Mouse (Mus musculus) testis, postnatal 10 days (tissue): ENCODE results near the gene Heatr5a.
A peak's percentile ranks its signal among the peaks of the same experiment; 100 is the strongest.

Experiments used
- DNase-seq: peaks from one replicate; pipeline ENCODE4 v3.0.0; 2021; ENCODE audit warnings: low spot score

The Heatr5a gene

DNA sequence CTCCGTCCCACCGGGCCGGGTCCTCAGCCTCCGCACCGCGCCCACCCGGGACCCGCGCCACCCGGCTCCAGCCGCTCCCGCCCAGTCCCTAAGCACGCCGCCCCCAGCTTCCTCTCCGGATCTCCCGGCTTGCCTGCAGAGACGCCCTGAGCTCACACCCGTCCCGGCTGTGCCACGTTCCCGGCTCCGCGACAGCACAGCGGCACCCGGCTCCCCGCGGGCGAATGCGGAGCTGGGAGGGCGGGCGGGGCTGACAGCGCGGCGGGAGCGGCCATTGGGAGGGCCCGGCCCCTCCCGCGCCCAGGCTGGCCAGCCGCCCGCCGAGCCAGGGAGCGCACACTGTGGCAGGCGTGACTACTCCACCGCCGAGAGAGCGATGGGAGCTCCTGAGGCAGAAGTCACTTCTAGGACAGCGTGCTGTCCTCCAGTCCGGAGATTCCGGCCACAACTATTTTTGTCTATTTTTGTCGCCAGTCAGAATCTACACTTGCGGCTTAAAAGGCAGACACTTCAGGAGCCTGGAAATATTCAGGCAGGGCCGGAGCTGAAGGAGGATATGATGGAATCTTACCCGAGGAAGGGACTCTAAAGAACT is at the start of gene Heatr5a:
TSS of gene Heatr5a (minus strand) at position 252 of the 595 bp plus-strand sequence.
- DNase-seq, result peak; percentile 93

DNA sequence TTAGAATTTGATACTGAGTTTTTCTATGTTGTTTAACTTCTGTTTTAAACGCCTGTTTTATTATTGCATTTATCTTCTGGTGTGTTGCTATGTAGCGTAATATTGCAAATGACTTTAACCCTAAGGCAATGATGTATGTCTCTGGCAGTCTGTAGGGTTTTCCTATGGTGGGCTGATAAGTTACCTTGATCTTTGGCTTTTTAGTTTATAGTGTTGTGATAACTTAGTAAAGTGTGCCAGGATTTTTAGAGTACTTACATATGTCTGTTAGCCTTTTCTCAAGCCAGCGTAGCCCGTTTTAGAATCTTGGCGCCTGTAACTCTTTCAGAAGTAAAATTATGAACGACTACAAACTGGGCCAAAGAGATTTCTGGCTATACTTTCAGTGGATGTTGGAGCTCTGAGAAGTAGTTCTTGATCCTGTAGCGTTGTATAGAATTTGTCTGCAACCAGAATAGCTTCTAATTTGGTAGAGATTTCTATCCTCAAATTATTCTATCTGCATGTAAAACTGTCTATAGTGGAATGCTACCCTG is 43.4 kb upstream of the Heatr5a start:
- no peak for DNase-seq

DNA sequence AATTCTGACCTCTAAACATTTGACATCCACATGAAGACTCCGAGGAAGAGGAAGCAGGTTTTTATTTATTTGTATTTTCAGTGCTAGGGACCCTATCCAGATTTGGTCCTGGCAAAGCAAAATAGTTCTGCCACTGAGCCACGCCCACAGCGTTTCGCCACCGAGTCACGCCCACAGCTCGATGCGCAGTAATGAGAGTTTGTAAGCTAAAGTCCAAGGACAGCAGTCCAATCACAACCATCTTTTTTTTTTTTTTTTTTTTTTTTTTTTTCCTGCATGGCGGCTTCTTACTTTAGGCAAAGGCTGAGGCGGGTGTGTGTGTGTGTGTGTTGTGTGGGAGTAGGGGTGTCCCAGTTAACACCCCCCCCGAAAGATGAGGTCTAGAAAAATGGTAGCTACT is 42.9 kb upstream of the Heatr5a start:
- DNase-seq, result peak; percentile 69

DNA sequence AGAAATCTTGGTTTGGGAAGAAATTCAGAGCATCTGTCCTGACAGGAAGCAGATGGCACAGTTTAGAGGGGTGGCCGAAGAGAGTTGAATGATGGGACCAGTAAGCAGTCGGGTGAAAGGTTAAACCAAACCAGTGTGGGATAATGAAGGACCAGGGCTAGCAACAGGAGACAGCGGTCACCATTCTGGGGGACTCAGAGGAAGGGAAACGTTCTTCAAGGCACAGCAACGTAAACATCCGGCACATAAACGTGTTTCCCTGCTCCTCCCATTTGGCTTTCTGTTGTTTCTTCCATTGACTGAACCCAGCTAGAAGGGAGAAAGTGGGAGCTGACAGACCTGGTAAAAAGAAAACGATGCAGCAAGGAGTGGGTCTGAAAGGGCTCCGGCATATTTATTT is 42.2 kb upstream of the Heatr5a start:
- DNase-seq, result no peak

- DNase-seq, result no peak
Observed at GRCm38 (mm10) chr12:52012159-52012558, 41.0 kb upstream of the Heatr5a start.

DNA sequence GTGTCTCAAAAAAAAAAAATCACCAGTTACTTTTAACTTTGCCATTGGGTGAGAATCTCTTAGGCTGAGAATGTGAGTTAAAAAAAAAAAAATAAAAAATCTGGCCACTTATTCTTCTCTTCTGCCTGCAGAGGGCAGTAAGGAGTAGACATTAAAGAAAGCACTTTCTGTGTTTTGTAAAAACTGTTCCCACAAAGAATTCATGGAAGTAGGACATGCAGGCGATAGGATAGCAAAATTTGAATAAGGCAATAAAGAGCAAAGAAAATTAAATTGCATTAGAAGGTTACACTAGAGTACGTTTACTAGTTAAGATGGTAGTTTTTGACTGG is 39.5 kb upstream of the Heatr5a start:
- no peak for DNase-seq

DNA sequence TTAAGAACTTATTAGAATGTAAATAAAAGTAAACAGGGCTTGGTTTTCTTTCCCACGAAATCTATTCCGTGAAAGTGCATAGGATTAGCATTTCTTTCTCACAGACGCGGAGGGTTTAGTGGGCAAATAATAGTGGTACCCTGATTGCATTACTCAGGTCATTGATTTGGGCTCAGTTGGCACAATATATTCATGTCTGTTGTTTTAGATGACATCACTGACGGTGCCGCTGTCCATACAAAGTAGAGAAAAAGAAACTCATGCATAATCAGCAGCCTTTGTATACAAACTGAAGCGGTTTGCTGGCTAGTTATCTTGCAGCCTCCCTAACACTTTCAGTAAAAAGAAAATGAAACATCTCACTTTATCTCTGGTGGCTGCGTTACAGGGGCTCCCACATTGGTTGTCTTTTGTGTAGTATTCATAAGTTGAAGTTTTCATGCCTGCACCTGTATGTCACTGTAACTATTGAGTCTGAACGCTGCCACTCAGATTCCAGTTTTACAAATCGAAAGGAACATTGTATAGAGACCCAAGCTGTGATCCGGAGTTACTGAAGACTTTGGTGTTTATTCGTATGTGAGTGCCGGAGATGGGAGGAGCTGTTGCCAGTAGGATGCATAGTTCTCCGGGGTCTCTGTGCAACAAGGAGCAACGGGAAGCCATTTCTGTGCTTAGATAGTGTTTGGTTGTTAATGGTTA is 39.0 kb upstream of the Heatr5a start:
- no peak for DNase-seq

DNA sequence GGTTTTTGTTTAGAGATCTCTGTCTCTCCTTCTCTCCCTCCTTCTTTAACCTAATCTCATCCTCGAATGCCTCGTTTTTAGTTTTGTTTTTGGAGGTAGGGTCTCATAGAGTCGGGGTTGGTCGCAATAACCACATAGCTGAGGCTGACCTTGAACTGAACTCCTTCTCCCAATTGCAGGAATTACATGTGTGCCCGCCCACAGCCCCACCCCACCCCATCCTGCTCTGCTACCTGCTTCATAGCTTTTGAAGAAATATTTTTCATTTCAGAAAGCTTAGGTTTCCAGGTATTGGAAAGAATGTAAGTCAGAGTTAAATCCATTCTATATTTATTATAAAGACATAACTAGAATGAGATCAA is 35.5 kb upstream of the Heatr5a start:
- DNase-seq, result no peak

GRCm38 (mm10) chr12:52005877-52006632 is 34.9 kb upstream of the Heatr5a start, which contains the start of gene Dtd2:
Gene Dtd2, minus strand, starts transcription at chr12:52006501.
- DNase-seq, result peak; percentile 98

DNA sequence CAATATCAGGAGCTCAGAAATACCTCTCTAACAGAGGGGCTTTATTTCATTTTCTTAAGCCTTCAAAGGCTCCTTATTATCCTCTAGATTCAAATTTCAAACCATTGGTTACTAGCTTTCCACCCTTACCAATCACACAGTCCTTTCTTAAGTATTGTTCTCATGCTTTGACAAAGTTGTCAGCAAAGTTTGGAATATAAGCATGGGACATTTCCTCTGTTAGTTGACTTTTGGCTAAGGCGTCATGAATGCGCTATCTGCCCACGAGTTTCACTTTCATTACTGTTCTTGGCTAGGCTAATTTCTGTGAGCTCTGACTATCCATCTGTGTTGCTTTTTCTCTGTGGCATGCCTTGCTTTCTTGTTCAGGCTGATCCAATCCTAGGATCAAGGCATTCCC is 31.6 kb upstream of the Heatr5a start:
- DNase-seq, result no peak

DNA sequence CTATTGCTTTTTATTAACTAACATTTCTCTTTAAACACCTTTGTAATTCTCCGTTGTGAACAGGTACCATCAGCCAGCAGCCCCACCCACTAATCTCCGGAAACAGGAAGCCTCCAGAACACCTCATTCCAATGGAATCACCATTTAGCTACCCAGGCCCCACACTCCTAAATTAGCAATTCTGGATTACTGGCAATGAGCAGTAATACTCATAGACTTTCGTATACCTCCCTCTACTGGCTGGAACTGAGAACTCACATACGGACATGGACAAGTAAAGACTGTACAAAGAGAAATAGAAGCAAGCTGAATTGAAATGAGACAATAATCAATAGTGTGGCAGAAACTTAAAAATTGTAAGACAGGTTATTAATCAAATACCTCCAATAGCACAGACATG is 30.4 kb upstream of the Heatr5a start:
- no peak for DNase-seq

- DNase-seq, result no peak
Observed at GRCm38 (mm10) chr12:51998366-51998932, 27.3 kb upstream of the Heatr5a start.

DNA sequence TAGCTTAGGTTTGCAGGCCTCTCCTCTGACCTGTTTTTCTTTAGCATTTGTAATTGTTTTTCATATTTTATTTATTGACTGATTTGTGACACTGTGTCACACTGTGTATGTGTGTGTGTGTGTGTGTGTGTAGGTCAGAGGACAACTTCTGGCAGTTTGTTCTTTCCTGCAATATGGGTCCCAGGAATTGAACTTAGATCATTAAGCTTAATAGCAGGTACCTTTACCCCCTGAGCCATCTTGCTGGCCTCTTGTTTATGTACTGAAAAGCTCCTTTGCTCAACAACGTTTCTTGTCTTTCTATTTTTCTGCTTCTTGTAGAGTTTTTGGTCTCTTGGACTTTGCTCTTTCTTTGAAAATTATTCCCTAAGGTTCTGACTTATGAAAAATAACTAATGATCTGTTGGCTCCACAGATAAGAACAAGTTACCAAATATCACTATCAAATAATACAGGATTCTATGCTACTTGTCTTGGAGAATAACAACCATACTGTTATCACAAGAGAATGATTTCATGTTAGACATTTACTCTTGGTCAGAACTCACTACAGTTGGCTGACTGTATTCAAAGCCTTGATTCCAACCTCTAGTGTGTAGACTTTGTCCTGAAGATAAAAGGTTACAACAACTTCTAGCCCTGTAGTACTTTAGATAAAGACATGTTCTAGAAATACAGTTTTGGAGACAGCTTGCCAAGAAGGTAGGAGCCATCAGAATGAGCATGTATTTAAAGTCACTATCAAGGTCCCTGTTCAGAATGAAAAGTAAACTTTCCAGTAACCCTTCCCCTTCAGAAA is 24.8 kb upstream of the Heatr5a start:
- no peak for DNase-seq

GRCm38 (mm10) chr12:51990629-51991028 is 19.5 kb upstream of the Heatr5a start:
- DNase-seq, result no peak

DNA sequence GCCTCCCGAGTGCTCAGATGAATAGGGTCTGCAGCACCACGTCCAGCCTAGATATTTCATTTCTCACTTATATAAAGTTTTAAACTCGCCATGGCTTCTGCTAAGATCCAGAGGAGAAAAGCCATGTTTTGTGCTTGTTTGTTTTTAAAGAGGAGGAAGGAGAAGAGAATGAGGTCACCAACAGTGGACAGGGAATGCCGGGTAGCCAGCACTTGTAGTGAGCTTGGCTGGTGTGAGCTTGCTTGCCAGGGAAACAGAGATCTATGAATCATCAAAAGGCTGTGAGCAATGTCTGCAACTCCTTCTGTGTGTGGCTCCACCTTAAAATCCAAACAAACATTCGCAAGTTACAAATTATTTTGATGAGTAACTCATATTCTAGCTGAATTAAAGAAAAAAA is 17.4 kb upstream of the Heatr5a start:
- no peak for DNase-seq

GRCm38 (mm10) chr12:51985826-51986225 is 14.7 kb upstream of the Heatr5a start:
- DNase-seq, result no peak

DNA sequence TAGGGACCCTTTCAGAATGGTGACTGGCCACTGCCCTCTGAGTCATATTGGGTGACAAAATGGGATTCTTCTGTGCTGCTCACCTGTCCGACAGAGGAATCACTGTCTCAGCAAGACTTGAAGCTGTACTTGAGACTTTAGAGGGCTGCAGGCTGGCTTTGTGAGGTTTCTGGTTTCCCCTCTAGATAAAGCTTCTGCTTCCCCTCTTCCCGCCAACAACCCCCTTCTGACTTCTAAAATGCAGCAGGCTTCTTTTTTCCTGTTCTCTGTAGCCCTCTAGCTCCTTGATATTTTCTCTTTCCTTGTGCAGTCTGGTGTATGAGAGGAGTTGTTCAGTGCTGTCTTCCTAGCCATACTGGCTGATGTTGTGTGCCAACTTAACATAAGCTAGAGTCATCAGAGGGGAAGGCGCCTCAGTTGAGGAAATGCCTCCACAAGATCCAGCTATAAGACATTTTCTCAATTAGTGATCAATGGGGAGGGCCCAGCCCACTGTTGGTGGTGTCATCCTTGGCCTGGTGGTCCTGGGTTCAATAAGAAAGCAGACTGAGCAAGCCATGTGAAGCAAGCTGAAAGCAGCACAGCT is 14.1 kb upstream of the Heatr5a start:
- DNase-seq, result no peak

DNA sequence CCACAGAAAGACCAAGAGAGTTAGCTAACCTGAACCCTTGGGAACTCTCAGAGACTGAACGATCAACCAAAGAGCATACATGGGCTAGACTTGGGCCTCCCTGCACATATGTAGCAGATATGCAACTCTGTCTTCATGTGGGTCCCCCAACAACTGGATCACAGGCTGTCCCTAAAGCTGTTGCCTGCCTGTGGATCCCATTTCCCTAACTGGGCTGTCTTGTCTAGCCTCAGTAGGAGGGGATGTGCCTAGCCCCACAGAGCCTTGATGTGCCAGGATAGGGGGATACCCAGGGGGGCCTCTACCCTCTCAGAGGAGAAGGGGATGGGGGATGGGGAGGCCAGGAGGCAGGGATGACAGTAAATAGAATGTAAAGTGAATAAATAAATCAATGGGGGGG is 12.5 kb upstream of the Heatr5a start:
- DNase-seq, result no peak

GRCm38 (mm10) chr12:51976531-51976930 is 5.4 kb upstream of the Heatr5a start:
- DNase-seq, result no peak

GRCm38 (mm10) chr12:51974381-51974780 is 3.3 kb upstream of the Heatr5a start:
- DNase-seq, result no peak

DNA sequence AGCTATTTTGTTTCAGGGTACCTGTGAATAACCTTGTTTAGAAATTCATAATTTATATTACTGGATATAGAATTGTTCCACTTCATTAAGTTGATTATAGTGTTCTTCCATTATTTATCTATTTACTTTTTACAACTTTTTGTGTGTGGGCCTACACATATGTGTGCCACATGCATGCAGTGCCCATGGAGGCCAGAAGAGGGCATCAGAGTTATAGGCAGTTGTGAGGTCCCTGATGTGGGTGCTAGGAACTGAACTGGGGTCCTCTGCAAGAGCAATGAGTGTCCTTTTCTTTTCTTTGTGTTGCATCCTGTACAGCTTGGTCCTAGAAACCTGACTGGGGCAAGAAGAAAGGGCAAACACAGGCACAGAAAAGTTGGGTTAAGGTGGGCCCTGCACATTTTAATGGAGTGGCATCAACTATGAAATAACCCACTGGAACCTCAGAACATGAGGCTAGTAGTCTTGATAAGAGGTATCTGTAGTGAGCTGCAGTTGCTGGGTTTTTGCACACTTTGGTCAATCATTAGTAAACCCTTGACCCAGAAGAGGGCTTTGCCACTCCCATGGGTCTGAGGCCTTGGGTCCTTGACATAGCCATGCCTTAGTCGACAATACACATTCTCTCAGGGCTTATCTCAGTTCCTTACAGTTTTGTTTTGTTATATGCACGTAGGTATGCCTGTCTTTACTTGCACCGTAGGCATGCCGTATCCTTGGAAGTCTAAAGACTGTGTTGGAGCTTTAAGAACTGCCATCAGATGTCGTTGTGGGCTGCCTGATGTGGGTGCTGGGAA is 1.3 kb upstream of the Heatr5a start:
- DNase-seq, result peak; percentile 59
